In genomic region chr13:34132299-34132698, GRCm38 (mm10) we compare ENCODE assay signal across 8 mouse cellular contexts. TPM values are rescaled to one million over a fixed set of nuclear protein-coding genes. Genes with fewer than 3 reads are reported as not detected.
DNase-seq lines count a peak whose midpoint lies in the region; ATAC-seq lines count a peak whose summit lies in the region.

No protein-coding gene starts in this region.

- peak overlapping the region; percentile 78 for H3K9ac ChIP-seq in kidney, embryonic 16.5 days (replicated peaks; ENCODE audit: low read length)
- peak overlapping the region; percentile 82 for H3K9ac ChIP-seq in hindbrain, embryonic 16.5 days (ENCODE audit: low read depth, low read length)

- DNase-seq in kidney, adult 11 months: no peak
- DNase-seq in embryo, embryonic 10 days (ENCODE audit: low spot score): peak; percentile 34
- peak; percentile 50 for DNase-seq in naive thymus-derived CD4-positive, alpha-beta T cell, adult 2 months (ENCODE audit: low read depth)
- no peak for DNase-seq in cerebellum, adult 11-12 months
- DNase-seq in right cerebral cortex, postnatal 4 days: no peak
- DNase-seq in thymus, postnatal 14 days: no peak

- H3K4me3 ChIP-seq in kidney, embryonic 16.5 days (ENCODE audit: low read length): peak overlapping the region; percentile 26
- peak overlapping the region; percentile 70 for H3K4me3 ChIP-seq in hindbrain, embryonic 16.5 days (ENCODE audit: low read length)

- no peaks in the 10 kb centered on the region for H3K9me3 ChIP-seq in kidney, embryonic 16.5 days (ENCODE audit: low read length)
- no peaks in the 10 kb centered on the region for H3K9me3 ChIP-seq in hindbrain, embryonic 16.5 days (ENCODE audit: control insufficient read depth, low read length)

- H3K4me1 ChIP-seq in kidney, embryonic 16.5 days (ENCODE audit: insufficient read depth, low read length): peaks cover 33% of the 10 kb centered on the region
- H3K4me1 ChIP-seq in hindbrain, embryonic 16.5 days (ENCODE audit: control insufficient read depth, insufficient read depth, low read depth, low read length): peaks cover 28% of the 10 kb centered on the region

- H3K27ac ChIP-seq in kidney, embryonic 16.5 days (ENCODE audit: low read length): no peak overlapping the region
- H3K27ac ChIP-seq in hindbrain, embryonic 16.5 days (ENCODE audit: low read depth, low read length): peak overlapping the region; percentile 99

- H3K36me3 ChIP-seq in kidney, embryonic 16.5 days (ENCODE audit: insufficient read depth, low read length): no peaks in the 10 kb centered on the region
- no peaks in the 10 kb centered on the region for H3K36me3 ChIP-seq in hindbrain, embryonic 16.5 days (ENCODE audit: control insufficient read depth, insufficient read depth, low read length)

- peak overlapping the region; percentile 92 for H3K4me2 ChIP-seq in kidney, embryonic 16.5 days (replicated peaks; ENCODE audit: low read depth, low read length)
- H3K4me2 ChIP-seq in hindbrain, embryonic 16.5 days (ENCODE audit: low read length): peak overlapping the region; percentile 70

- H3K27me3 ChIP-seq in kidney, embryonic 16.5 days (ENCODE audit: insufficient read depth, low read length): peaks cover 15% of the 10 kb centered on the region
- no peaks in the 10 kb centered on the region for H3K27me3 ChIP-seq in hindbrain, embryonic 16.5 days (replicated peaks; ENCODE audit: control insufficient read depth, insufficient read depth, low read length)

- no peak for ATAC-seq in kidney, embryonic 16.5 days (ENCODE audit: low FRiP score, low TSS enrichment)
- ATAC-seq in hindbrain, embryonic 16.5 days: no peak

- 3% methylated on average over 15 of the region's 15 CpGs for WGBS in kidney, embryonic 16.5 days
- WGBS in hindbrain, embryonic 16.5 days: 2% methylated on average over 15 of the region's 15 CpGs

RNA-seq across cellular contexts. Expression of gene Tubb2b, which starts 2.0 kb away (rescaled TPM):
- 39.7 and 40.4 TPM in 2 replicates for polyA plus RNA-seq in kidney, embryonic 16.5 days (2015; fragmentation: Nextera tagmentation; extraction: Ambion mirVana)
- 1,169 and 1,199 TPM in 2 replicates for polyA plus RNA-seq in hindbrain, embryonic 16.5 days (2015; fragmentation: Nextera tagmentation; extraction: Ambion mirVana)

RNA-seq across cellular contexts. Expression of gene Psmg4, which starts 30.5 kb away (rescaled TPM):
- polyA plus RNA-seq in kidney, embryonic 16.5 days (2015; fragmentation: Nextera tagmentation; extraction: Ambion mirVana): 67.4 and 74.9 TPM in 2 replicates
- 69.1 and 69.5 TPM in 2 replicates for polyA plus RNA-seq in hindbrain, embryonic 16.5 days (2015; fragmentation: Nextera tagmentation; extraction: Ambion mirVana)

RNA-seq across cellular contexts. Expression of gene Tubb2a, which starts 54.5 kb away (rescaled TPM):
- 143 and 150 TPM in 2 replicates for polyA plus RNA-seq in kidney, embryonic 16.5 days (2015; fragmentation: Nextera tagmentation; extraction: Ambion mirVana)
- 3,415 and 3,905 TPM in 2 replicates for polyA plus RNA-seq in hindbrain, embryonic 16.5 days (2015; fragmentation: Nextera tagmentation; extraction: Ambion mirVana)

Comparison
In these comparisons a context has a peak if more than half of its experiments do, and no peak if none do; other contexts are left out.
1. DNase-seq: peak in embryo, embryonic 10 days (single experiment) and naive thymus-derived CD4-positive, alpha-beta T cell, adult 2 months (single experiment); none in kidney, adult 11 months (single experiment), cerebellum, adult 11-12 months (single experiment), right cerebral cortex, postnatal 4 days (single experiment) and thymus, postnatal 14 days (single experiment).
2. RNA of gene Tubb2b, which starts 2.0 kb away (polyA plus RNA-seq): 1,169 to 1,199 TPM in hindbrain, embryonic 16.5 days; 39.7 to 40.4 TPM in kidney, embryonic 16.5 days; every median in the first group is over 10 times any median in the second.
3. RNA of gene Tubb2a, which starts 54.5 kb away (polyA plus RNA-seq): 3,415 to 3,905 TPM in hindbrain, embryonic 16.5 days; 143 to 150 TPM in kidney, embryonic 16.5 days; every median in the first group is over 10 times any median in the second.